Mouse (Mus musculus) forebrain, embryonic 11.5 days (tissue): ENCODE data around the gene Phyhd1. TPM values are rescaled to one million over a fixed set of nuclear protein-coding genes. Genes with fewer than 3 reads are reported as not detected.
A peak's percentile ranks its signal among the peaks of the same experiment; 100 is the strongest.

ENCODE experiments used
- ATAC-seq: fragments of 200-750 bp; cut with Nextera tagmentation; replicated peaks from 2 replicates; pipeline ENCODE4 v1.8.0; 2017; ENCODE audit warnings: moderate TSS enrichment; ENCODE audit not compliant: low FRiP score
- DNase-seq: peaks from one replicate; pipeline ENCODE4 v3.0.0-alpha.2; 2017; ENCODE audit warnings: low spot score
- H3K27ac ChIP-seq: fragments of 300-500 bp; sonication (generic); 2 replicates; pipeline ENCODE4 v1.5.1; 2014; ENCODE audit warnings: low read depth, low read length
- H3K27me3 ChIP-seq: fragments of 300-500 bp; sonication (generic); 2 replicates; pipeline ENCODE4 v1.6.1; 2014; ENCODE audit warnings: mild to moderate bottlenecking, low read length, mixed read lengths; ENCODE audit not compliant: control insufficient read depth, insufficient read depth
- H3K36me3 ChIP-seq: fragments of 300-500 bp; sonication (generic); 2 replicates; pipeline ENCODE4 v1.6.1; 2014; ENCODE audit warnings: mild to moderate bottlenecking, low read length, moderate library complexity, mixed read lengths; ENCODE audit not compliant: control insufficient read depth, insufficient read depth
- H3K4me1 ChIP-seq: fragments of 300-500 bp; sonication (generic); replicated peaks from 2 replicates; pipeline ENCODE4 v1.6.1; 2014; ENCODE audit warnings: low read length, mixed read lengths; ENCODE audit not compliant: control insufficient read depth, insufficient read depth
- H3K4me2 ChIP-seq: fragments of 300-500 bp; sonication (generic); 2 replicates; pipeline ENCODE4 v1.6.1; 2014; ENCODE audit warnings: low read depth, mild to moderate bottlenecking, low read length, moderate library complexity, mixed read lengths; ENCODE audit not compliant: severe bottlenecking
- H3K4me3 ChIP-seq: fragments of 300-500 bp; sonication (generic); 2 replicates; pipeline ENCODE4 v1.5.1; 2014; ENCODE audit warnings: low read depth, low read length
- H3K9ac ChIP-seq: fragments of 300-500 bp; sonication (generic); 2 replicates; pipeline ENCODE4 v1.6.1; 2014; ENCODE audit warnings: low read length
- H3K9me3 ChIP-seq: fragments of 300-500 bp; sonication (generic); 2 replicates; pipeline ENCODE4 v1.6.1; 2016; ENCODE audit warnings: low read length, mixed read lengths; ENCODE audit not compliant: control insufficient read depth
- WGBS: fragments of 180-500 bp; shearing (Covaris S2); extraction: QIAGEN DNeasy Blood & Tissue Kit; methylation state at CpG from one replicate; pipeline ENCODE4 v1.1.7; 2014; 5-methylcytosine and 5-hydroxymethylcytosine counted together
- polyA plus RNA-seq: library from polyadenylated mRNA; unstranded; fragments of >200 nt; fragmentation: Nextera tagmentation; extraction: Ambion mirVana; gene quantifications from 2 replicates; pipeline ENCODE4 v1.2.1, GENCODE M21; 2014

The Phyhd1 gene
- polyA plus RNA-seq, 1 experiment from 2014 or later = 3.9 TPM

DNA sequence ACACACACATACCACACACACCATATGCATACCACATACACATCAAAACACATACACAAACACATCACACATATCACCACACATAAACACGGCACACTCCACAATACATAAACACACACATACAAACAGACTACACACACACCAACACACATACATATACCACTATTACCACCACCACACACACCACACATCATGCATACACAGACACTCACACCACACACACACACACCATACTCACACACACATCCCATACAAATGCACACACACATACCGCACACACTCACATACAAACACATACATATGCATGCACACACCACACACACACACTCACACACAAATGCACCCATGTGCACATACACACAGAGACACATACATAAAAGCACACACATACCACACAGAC lies 1.5 kb downstream of the Phyhd1 start:
- no peak for ATAC-seq
- Histone ChIP-seq H3K36me3 (peaks cover 3% of the 10 kb centered on the region; the same call in 1 of the 2 replicates), H3K4me2 (no peak overlapping the region), H3K9me3 (no peaks in the 10 kb centered on the region), H3K27ac (no peak overlapping the region), H3K4me3 (no peak overlapping the region), H3K27me3 (no peaks in the 10 kb centered on the region), H3K4me1 (peaks cover 5% of the 10 kb centered on the region; the same call in 1 of the 2 replicates), H3K9ac (no peak overlapping the region)
- DNase-seq = no peak
- WGBS = 98% methylated on average over 2 of the region's 2 CpGs

- DNase-seq (no peak), ATAC-seq (no peak)
- H3K4me3 ChIP-seq = no peak overlapping the region
- H3K4me1 ChIP-seq = peaks cover 5% of the 10 kb centered on the region; the same call in 1 of the 2 replicates
- 67% methylated on average over 4 of the region's 4 CpGs for WGBS
- H3K9ac ChIP-seq = no peak overlapping the region
- H3K9me3 ChIP-seq = no peaks in the 10 kb centered on the region
- H3K4me2 ChIP-seq = no peak overlapping the region
- peaks cover 1% of the 10 kb centered on the region; the same call in 1 of the 2 replicates for H3K36me3 ChIP-seq
- H3K27me3 ChIP-seq = no peaks in the 10 kb centered on the region
- no peak overlapping the region for H3K27ac ChIP-seq
These were observed 2.4 kb downstream of the Phyhd1 start for GRCm38 (mm10) chr2:30268371-30268770.

GRCm38 (mm10) chr2:30269241-30269990 lies 3.4 kb downstream of the Phyhd1 start:
- Histone ChIP-seq H3K4me3 (no peak overlapping the region), H3K9ac (no peak overlapping the region), H3K9me3 (no peaks in the 10 kb centered on the region), H3K27me3 (no peaks in the 10 kb centered on the region), H3K4me1 (peaks cover 5% of the 10 kb centered on the region; the same call in 1 of the 2 replicates), H3K4me2 (no peak overlapping the region), H3K36me3 (no peaks in the 10 kb centered on the region), H3K27ac (no peak overlapping the region)
- DNase-seq (no peak), ATAC-seq (no peak)
- WGBS = 90% methylated on average over 17 of the region's 17 CpGs

- H3K27ac ChIP-seq = no peak overlapping the region
- no peaks in the 10 kb centered on the region for H3K27me3 ChIP-seq
- H3K4me1 ChIP-seq = peaks cover 5% of the 10 kb centered on the region; the same call in 1 of the 2 replicates
- H3K36me3 ChIP-seq = no peaks in the 10 kb centered on the region
- no peak overlapping the region for H3K4me3 ChIP-seq
- ATAC-seq (peak; percentile 58; the same call in 1 of the 2 replicates), DNase-seq (no peak)
- H3K4me2 ChIP-seq = no peak overlapping the region
- 66% methylated on average over 1 of the region's 1 CpGs for WGBS
- no peak overlapping the region for H3K9ac ChIP-seq
- H3K9me3 ChIP-seq = no peaks in the 10 kb centered on the region
These were observed 4.1 kb downstream of the Phyhd1 start for GRCm38 (mm10) chr2:30270134-30270533.

DNA sequence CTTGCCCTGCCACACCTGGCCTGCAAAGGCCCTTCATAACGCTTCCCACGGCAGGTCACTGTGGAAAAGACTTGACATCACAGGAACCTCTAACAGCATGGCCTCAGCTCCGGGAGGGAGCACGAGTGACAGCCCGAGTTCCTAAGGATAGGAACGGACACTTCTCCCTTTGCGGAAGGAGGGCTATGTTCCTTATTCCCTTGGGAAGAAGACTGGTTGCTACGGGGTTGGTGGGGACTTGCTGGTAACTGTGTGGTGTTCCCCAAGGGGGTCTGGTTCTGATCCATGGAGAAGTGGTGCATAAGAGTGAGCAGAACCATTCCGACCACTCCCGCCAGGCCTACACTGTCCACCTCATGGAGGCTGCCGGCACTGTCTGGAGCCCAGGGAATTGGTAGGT lies 14.7 kb downstream of the Phyhd1 start, which contains the start of gene Gm28038:
Gm28038 (plus strand) TSS at position 301 of the 400 bp plus-strand sequence.
- ATAC-seq = no peak
- 89% methylated on average over 11 of the region's 11 CpGs for WGBS

GRCm38 (mm10) chr2:30281651-30282050 lies 15.6 kb downstream of the Phyhd1 start:
- Histone ChIP-seq H3K27me3 (no peaks in the 10 kb centered on the region), H3K27ac (no peak overlapping the region), H3K36me3 (no peaks in the 10 kb centered on the region), H3K4me2 (no peak overlapping the region), H3K4me3 (no peak overlapping the region), H3K9ac (no peak overlapping the region), H3K9me3 (no peaks in the 10 kb centered on the region), H3K4me1 (peaks cover 4% of the 10 kb centered on the region; the same call in 1 of the 2 replicates)
- WGBS = 76% methylated on average over 3 of the region's 3 CpGs
- ATAC-seq (no peak), DNase-seq (no peak)

More for the DNA sequence above, 14.7 kb downstream of the Phyhd1 start, which contains the start of gene Gm28038:
- no peak within 1 kb of the TSS for H3K4me2 ChIP-seq
- H3K9ac ChIP-seq = no peak within 1 kb of the TSS
- no peaks in the 10 kb centered on the region for H3K36me3 ChIP-seq
- no peak for DNase-seq
- no peak within 1 kb of the TSS for H3K27ac ChIP-seq
- peaks cover 4% of the 10 kb centered on the region; the same call in 1 of the 2 replicates for H3K4me1 ChIP-seq
- no peaks in the 10 kb centered on the region for H3K9me3 ChIP-seq
- no peak within 1 kb of the TSS for H3K4me3 ChIP-seq
- H3K27me3 ChIP-seq = no peaks in the 10 kb centered on the region

GRCm38 (mm10) chr2:30283193-30283592 lies 17.2 kb downstream of the Phyhd1 start:
- Histone ChIP-seq H3K4me3 (no peak overlapping the region), H3K36me3 (no peaks in the 10 kb centered on the region; the same call in 1 of the 2 replicates), H3K9ac (no peak overlapping the region), H3K27me3 (no peaks in the 10 kb centered on the region), H3K4me1 (peaks cover 4% of the 10 kb centered on the region; the same call in 1 of the 2 replicates), H3K9me3 (no peaks in the 10 kb centered on the region), H3K27ac (no peak overlapping the region), H3K4me2 (no peak overlapping the region)
- WGBS = 91% methylated on average over 2 of the region's 2 CpGs
- no peak for ATAC-seq
- no peak for DNase-seq

GRCm38 (mm10) chr2:30285004-30285403 lies 19.0 kb downstream of the Phyhd1 start:
- Histone ChIP-seq H3K4me1 (peaks cover 4% of the 10 kb centered on the region; the same call in 1 of the 2 replicates), H3K4me3 (peak overlapping the region; percentile 99), H3K27ac (no peak overlapping the region), H3K4me2 (peak overlapping the region; percentile 95), H3K9ac (peak overlapping the region; percentile 96; the same call in 1 of the 2 replicates), H3K36me3 (no peaks in the 10 kb centered on the region; the same call in 1 of the 2 replicates), H3K9me3 (no peaks in the 10 kb centered on the region), H3K27me3 (no peaks in the 10 kb centered on the region)
- WGBS = 87% methylated on average over 5 of the region's 5 CpGs
- no peak for ATAC-seq
- DNase-seq = no peak
